Mouse (Mus musculus): ENCODE results near the gene Otulin. TPM values are rescaled to one million over a fixed set of nuclear protein-coding genes. Genes with fewer than 3 reads are reported as not detected.

The Otulin gene
- polyA plus RNA-seq, 1 experiment from 2014 or later = 35.0 TPM

Small RNA genes within 50 kb of the gene (microRNA-seq; reads per million reads assigned to microRNA genes)
- not detected for gene Mir7117

Other genes with a start within 250 kb of the Otulin start
- 13.6 and 14.2 TPM in 2 replicates for gene Ank, start 164.0 kb downstream of the Otulin start, polyA plus RNA-seq (2016; fragmentation: Nextera tagmentation; extraction: Ambion mirVana)
- 7.6 and 8.7 TPM in 2 replicates for gene Otulinl, start 50.9 kb upstream of the Otulin start, polyA plus RNA-seq (2016; fragmentation: Nextera tagmentation; extraction: Ambion mirVana)